Mouse (Mus musculus) frontal cortex, adult 2 months (tissue): ENCODE data around the gene Kcnt2. TPM values are rescaled to one million over a fixed set of nuclear protein-coding genes. Genes with fewer than 3 reads are reported as not detected.

Experiments
- DNase-seq, 2 experiments: peaks; one replicate each; pipeline ENCODE4 v3.0.0; 2022; ENCODE audit warnings: low spot score in 1 of 2; ENCODE audit errors: extremely low spot score in 1 of 2
- polyA plus RNA-seq: library from polyadenylated mRNA; depleted of rRNA; stranded (reverse); fragments of >200 nt; gene quantifications from 2 replicates; pipeline ENCODE4 v1.2.3, GENCODE M21; 2012

The Kcnt2 gene
- polyA plus RNA-seq, 1 experiment, result 10.4 TPM

- DNase-seq, result no peak
Observed at GRCm38 (mm10) chr1:140484016-140484415, 238.1 kb downstream of the Kcnt2 start.

DNA sequence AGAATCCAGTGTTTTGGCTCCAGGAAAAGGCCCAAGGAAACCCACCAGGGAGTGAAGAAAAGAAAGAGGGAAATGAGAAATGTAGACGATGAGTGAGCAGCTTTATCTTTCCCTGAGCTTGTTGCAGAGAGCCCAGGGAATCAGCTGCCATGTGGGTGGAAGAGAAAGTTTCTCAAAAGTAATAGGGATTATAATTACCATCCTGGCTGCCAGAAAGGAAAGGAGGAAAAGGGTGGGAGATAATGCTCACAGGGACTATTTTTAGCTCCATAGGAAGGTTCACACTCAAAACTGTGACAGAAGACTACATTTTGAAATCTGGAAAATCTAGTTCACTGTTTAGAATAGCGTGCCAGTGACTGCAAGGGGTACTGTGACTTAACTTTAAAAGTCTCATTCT, 243.9 kb downstream of the Kcnt2 start:
- DNase-seq, result peak; percentile 77 to 84

- peak; percentile 52 to 68 for DNase-seq
Observed at GRCm38 (mm10) chr1:140491406-140491805, 245.4 kb downstream of the Kcnt2 start.

DNA sequence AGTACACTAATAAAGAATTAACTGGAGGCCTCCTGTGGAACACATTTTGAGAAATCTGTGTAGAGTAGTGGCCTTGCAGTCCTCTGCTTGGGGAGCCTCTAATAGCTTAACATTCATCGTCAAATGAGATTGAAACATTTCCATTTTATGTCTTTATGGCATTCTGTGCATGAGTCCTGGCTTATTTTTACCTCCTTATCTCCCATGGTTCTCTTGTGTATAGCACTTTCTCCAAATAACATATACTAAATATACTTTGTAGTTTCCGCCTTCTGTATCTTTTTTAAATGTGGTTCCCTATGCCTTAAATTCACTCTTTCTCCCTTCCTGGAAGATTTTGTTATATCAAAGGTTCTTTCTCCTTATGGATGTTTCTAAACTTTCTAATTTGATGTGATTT, 246.3 kb downstream of the Kcnt2 start:
- no peak for DNase-seq

DNA sequence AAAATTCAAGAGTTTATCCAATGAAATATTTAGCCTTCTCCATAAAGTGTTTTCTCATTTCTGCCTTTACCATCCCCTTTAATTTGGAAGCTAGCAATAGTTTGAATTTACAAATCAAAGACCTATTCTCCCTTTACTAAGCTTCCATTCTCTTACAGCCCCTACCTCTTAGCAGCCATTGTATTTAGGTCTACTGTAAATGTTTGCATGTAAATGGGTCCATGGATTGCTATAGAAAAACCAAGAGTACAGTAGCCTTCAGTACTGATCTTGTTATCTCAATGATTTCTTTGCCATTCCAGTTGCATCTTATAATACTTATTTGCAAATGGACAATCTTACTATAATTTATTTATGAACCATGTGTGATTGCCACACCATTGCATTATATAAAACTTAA, 267.5 kb downstream of the Kcnt2 start:
- no peak for DNase-seq

DNA sequence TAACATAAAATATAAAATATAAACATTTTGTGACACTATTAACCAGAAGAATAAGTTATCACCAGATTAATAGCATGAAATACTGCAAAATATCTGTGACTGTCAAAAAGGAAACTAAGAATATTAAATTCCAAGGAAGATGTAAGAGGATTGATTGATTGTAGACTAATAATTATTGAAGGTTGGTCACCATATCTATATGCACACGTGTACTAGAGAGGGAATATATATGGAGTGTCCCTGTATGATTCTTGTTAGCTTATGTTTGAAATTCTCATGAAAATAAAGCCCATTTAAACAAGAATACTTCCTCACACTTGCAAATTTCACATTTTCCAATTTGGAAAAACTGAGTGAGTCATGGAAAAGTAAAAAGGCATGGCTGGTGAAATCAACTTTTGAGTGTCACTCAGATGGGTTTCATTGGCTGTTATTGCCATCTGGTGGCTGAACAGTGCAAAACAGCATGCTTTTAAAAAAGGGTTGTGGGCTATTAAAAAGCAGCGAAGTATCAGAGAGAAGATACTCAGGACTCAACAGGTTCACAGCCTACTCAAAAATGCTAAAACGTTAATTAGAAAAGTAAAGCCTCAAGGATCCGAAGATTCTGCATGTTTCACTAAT, 285.4 kb downstream of the Kcnt2 start:
- peak; percentile 33 to 79 for DNase-seq

GRCm38 (mm10) chr1:140534849-140535248, 288.9 kb downstream of the Kcnt2 start:
- DNase-seq, result no peak

- DNase-seq, result no peak
Observed at GRCm38 (mm10) chr1:140542066-140542465, 296.1 kb downstream of the Kcnt2 start.

DNA sequence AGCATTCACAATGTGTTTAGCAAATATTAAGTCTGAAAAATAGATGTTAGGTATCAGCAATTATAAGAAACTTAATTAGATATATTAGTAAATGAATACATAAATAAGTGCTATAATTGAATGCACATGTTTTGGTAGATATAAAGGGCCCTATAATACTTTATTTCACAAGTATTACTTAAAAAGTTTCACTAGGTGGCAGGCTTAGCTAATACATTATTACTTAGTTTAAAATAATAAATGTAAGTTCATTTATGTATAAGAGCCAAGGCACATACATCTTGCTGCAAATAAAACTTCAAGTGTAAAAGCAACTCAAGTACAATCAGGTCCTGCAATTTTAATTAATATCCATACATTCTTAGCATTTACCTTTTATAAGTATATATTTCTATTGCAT, 302.8 kb downstream of the Kcnt2 start:
- DNase-seq, result no peak

DNA sequence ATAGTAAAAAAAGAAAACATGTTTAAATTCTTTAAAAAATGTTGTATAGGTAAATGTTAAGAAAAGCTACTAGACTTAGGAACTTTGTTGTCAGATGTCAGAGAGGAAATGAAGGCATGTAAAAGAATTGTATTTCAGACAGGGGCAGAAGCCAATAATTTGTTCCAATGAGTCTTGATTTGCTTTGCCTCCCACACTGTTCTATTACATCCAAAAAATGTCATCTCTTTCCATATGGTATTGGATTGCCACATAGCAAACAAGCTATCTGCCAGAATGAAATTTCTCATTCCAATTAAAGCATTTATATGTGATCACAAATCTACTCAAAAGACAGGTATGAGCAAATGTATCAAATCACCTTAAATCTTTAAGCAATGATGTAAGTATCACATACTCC, 314.8 kb downstream of the Kcnt2 start:
- DNase-seq, result peak in 1 of 2 experiments; percentile 17

DNA sequence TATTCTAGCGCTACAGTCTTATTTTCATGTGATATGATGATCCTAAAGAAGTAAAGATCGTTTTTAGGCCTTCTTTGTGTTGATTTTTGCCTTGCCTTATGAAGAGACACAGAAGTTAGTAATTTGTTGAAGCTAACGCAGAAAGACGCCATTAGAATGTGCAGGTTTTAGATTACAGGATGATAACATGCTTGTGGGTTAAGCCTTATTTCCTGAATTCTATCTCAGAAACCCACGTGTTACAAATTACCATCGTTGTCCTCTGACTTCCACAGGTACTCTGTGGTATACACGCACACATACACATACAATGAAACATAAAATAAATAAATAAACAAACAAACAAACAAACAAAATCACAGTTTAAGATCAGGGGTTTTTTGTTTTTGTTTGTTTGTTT, 326.2 kb downstream of the Kcnt2 start:
- DNase-seq, result no peak

- no peak for DNase-seq
Observed at GRCm38 (mm10) chr1:140578607-140579006, 332.6 kb downstream of the Kcnt2 start.

GRCm38 (mm10) chr1:140588302-140588701, 342.3 kb downstream of the Kcnt2 start:
- DNase-seq, result no peak

- no peak for DNase-seq
Observed at GRCm38 (mm10) chr1:140608765-140609297, 362.9 kb downstream of the Kcnt2 start.

GRCm38 (mm10) chr1:140613101-140613500, 367.1 kb downstream of the Kcnt2 start:
- no peak for DNase-seq

DNA sequence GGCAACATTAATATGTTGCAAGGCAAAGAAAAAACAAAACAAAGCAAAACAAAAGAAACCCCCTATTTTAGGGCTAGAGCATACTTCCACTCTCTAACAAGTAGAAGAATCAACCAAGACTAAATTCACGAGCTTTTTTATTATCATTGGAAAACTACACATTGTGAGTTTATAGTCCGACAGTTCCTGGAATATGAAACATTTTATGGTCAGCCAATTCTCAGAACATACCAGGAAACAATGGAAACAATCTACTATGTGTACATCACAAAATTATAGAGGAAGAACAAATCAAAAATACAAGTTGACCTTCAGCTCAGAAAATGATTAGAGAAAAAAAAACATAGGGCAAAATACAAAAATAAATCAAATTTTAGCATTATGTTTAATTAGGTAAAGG, 368.9 kb downstream of the Kcnt2 start:
- DNase-seq, result no peak

GRCm38 (mm10) chr1:140618164-140618563, 372.2 kb downstream of the Kcnt2 start:
- no peak for DNase-seq

- no peak for DNase-seq
Observed at GRCm38 (mm10) chr1:140624918-140625317, 379.0 kb downstream of the Kcnt2 start.

DNA sequence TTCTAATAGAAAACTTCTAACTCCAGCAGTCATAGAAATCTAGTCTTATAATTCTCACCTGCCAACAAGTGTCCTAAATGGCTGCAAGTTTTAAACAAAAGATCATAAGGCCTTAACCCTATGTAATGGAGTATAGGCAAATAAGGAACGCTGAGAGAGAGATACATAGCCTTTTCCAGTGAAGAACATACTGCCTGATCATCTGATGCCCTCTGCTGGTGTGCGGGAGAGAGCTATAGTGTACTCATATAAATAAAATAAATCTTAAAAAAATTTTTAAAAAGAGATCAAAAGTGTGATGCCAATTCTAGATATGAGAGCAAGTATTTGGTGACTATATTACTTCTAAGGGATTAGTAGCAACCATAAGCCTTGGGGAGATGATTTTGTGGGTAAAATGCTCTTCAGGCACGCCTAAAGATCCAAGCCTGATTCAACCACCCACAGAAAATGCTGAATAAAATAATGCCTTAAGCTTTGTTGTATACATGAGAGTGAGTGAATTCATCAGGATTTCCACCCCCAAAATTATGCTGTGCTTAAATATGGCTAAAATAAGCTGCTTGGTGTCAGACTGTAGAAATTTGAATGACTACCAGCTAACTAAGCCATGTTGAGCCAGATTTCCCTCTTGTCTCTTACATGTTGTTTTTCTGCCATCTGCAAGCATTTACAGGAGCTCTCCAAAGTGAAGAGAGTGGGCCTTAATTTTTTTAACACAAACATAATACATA, 413.8 kb downstream of the Kcnt2 start:
- DNase-seq, result peak in 1 of 2 experiments; percentile 41

DNA sequence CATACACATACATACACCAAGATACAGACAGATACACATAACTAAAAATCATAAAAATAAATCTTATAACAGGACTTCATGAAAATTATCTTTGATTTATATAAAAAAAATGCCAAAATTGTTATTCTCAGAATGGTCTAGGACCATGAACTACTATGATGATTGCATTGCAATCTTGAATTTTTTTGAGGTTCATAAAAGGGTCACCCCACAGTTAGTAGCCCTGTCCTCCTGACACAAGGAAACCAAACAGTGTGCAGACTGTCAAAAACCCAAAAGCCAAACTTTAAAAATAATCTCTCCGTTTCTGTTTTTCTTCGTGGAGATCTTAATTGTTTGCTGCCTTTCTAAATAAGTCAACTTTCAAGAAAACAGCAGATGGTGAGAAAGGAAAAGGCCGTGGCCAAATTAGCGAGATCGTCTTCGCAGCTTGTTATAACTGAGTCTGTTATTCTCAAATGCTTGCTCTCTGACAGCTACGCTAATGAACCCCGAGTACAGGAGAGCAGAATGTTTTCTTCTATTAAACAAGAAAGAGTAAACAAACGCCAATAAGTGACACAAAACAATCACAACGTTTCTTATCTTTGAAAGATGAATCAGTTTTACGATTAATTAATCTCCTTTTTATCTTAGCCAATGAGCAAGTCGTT, 414.9 kb downstream of the Kcnt2 start:
- peak in 1 of 2 experiments; percentile 23 for DNase-seq

GRCm38 (mm10) chr1:140661404-140661787, 415.4 kb downstream of the Kcnt2 start:
- peak in 1 of 2 experiments; percentile 81 for DNase-seq
